Mouse (Mus musculus) midbrain, embryonic 12.5 days (tissue): Measurements from ENCODE around the gene Spo11. TPM values are rescaled to one million over a fixed set of nuclear protein-coding genes. Genes with fewer than 3 reads are reported as not detected.

Source experiments
- ATAC-seq: fragments of 200-750 bp; cut with Nextera tagmentation; 2 replicates; pipeline ENCODE4 v1.8.0; 2017; ENCODE audit warnings: low read depth, moderate TSS enrichment, moderate library complexity; ENCODE audit not compliant: low FRiP score
- H3K27ac ChIP-seq: fragments of 300-500 bp; sonication (generic); replicated peaks from 2 replicates; pipeline ENCODE4 v1.5.1; 2016; ENCODE audit warnings: mild to moderate bottlenecking
- H3K27me3 ChIP-seq: fragments of 300-500 bp; sonication (generic); 2 replicates; pipeline ENCODE4 v1.6.1; 2016; ENCODE audit warnings: mild to moderate bottlenecking
- H3K36me3 ChIP-seq: fragments of 300-500 bp; sonication (generic); 2 replicates; pipeline ENCODE4 v1.6.1; 2016
- H3K4me1 ChIP-seq: fragments of 300-500 bp; sonication (generic); 2 replicates; pipeline ENCODE4 v1.6.1; 2016
- H3K4me2 ChIP-seq: fragments of 300-500 bp; sonication (generic); replicated peaks from 2 replicates; pipeline ENCODE4 v1.6.1; 2016; ENCODE audit warnings: mild to moderate bottlenecking, moderate library complexity
- H3K4me3 ChIP-seq: fragments of 300-500 bp; sonication (generic); 2 replicates; pipeline ENCODE4 v1.5.1; 2016; ENCODE audit warnings: mild to moderate bottlenecking
- H3K9ac ChIP-seq: fragments of 300-500 bp; sonication (generic); replicated peaks from 2 replicates; pipeline ENCODE4 v1.6.1; 2016; ENCODE audit warnings: mild to moderate bottlenecking, moderate library complexity
- H3K9me3 ChIP-seq: fragments of 300-500 bp; sonication (generic); 2 replicates; pipeline ENCODE4 v1.6.1; 2016; ENCODE audit warnings: mild to moderate bottlenecking
- WGBS: fragments of 180-500 bp; shearing (Covaris S2); methylation state at CpG from one replicate; pipeline ENCODE4 v1.1.7; 2016; 5-methylcytosine and 5-hydroxymethylcytosine counted together
- polyA plus RNA-seq: library from polyadenylated mRNA; unstranded; fragments of >200 nt; fragmentation: Nextera tagmentation; extraction: Ambion mirVana; gene quantifications from 2 replicates; pipeline ENCODE4 v1.2.1, GENCODE M21; 2016

Gene Spo11
- polyA plus RNA-seq, 1 experiment from 2014 or later: 0.82 TPM

DNA sequence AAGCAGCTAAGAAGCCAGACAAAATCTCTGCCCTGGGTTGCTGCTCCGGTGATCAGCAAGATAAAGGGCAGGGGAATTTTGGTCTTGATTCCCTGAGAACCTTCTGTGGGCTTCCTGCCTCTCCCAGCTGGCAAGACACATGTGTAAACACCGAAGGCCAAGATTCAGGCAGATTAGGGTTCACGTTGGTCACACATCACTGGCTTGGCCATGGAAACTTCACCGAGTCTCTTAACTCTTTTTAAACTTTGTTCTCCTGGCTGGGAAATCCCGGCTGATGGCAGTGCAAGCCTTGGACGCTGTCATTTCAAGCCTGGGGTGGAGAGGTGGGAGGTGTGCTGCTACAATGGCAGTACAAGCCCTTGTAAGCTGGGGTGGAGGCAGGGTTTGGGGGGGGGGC, 16.3 kb upstream of the Spo11 start:
- Histone ChIP-seq H3K4me3 (no peak overlapping the region), H3K9ac (no peak overlapping the region), H3K4me2 (no peak overlapping the region), H3K27me3 (peaks cover 8% of the 10 kb centered on the region; the same call in 1 of the 2 replicates), H3K9me3 (peaks cover 14% of the 10 kb centered on the region), H3K36me3 (no peaks in the 10 kb centered on the region), H3K27ac (no peak overlapping the region), H3K4me1 (peaks cover 5% of the 10 kb centered on the region)
- WGBS: 38% methylated on average over 6 of the region's 6 CpGs
- ATAC-seq: no peak

DNA sequence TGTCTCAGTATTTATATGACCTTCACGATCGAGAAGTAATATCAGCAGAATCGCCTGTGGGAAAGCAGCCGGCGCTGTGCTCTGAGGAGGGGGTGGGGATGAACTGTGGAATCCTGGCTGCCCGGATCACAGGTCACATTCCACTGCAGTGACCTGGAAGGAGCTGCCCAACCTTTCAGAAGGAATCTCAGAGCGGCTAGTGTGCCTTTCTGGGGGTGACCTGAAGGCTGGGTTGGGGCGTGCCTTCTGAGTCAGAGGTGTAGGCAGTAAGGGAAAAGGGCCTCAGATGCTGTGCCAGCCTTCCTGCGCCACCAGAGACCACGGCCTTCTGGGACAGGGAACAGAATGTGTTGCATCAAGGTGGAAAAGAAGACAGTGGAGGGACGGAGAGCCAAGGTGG, 12.3 kb upstream of the Spo11 start:
- 48% methylated on average over 11 of the region's 11 CpGs for WGBS
- Histone ChIP-seq H3K4me3 (no peak overlapping the region), H3K27ac (no peak overlapping the region), H3K9ac (no peak overlapping the region), H3K36me3 (no peaks in the 10 kb centered on the region), H3K27me3 (0 out of 2 replicates have a peak, but pooled peaks cover 5% of the 10 kb centered on the region), H3K9me3 (no peaks in the 10 kb centered on the region), H3K4me2 (no peak overlapping the region), H3K4me1 (no peaks in the 10 kb centered on the region)
- ATAC-seq: no peak

DNA sequence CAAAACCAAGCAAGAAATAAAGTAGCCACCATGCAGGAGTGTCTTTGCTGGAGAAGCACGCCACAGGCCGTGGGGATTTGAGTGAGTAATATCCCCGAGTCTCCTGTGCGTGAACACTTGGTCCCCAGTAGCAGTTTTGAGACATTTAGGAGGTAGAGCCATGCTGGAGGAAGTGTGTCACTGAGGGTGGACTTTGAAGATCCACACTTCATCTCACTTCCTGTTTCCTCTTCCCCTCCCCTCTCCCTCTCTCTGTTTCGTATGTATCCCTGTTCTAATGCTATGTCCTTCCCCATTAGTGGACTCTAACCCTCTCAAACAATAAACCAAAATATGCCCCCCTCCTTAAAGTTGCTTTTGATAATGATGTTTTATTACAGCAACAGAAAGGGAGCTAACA, 11.0 kb upstream of the Spo11 start:
- Histone ChIP-seq H3K36me3 (no peaks in the 10 kb centered on the region), H3K27me3 (0 out of 2 replicates have a peak, but pooled peaks cover 5% of the 10 kb centered on the region), H3K9ac (no peak overlapping the region), H3K9me3 (no peaks in the 10 kb centered on the region), H3K4me3 (no peak overlapping the region), H3K4me2 (no peak overlapping the region), H3K27ac (no peak overlapping the region), H3K4me1 (no peaks in the 10 kb centered on the region)
- ATAC-seq: no peak
- 87% methylated on average over 5 of the region's 5 CpGs for WGBS

DNA sequence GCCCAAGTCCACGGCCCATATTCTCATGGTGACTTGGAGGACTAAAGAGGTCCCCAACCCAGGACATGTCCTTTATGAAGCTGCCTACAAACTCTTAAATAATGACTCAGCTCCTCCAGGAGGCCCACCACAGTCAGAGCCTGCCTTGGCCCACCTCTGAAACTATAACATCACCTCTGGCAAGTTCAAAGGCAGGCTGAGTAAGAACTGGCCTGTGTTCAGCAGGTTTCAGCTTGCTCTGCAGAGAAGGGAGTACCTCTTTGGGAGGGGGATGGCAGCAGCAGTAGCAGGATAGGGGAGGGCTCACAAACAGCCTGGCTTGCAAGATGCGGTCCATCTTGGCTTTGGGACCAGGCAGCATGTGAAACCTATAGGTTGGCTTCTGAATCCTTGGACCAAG, 5.6 kb upstream of the Spo11 start:
- no peak overlapping the region for H3K4me3 ChIP-seq
- H3K9me3 ChIP-seq: no peaks in the 10 kb centered on the region
- no peak for ATAC-seq
- WGBS: 93% methylated on average over 2 of the region's 2 CpGs
- no peaks in the 10 kb centered on the region; the same call in 1 of the 2 replicates for H3K27me3 ChIP-seq
- no peak overlapping the region for H3K4me2 ChIP-seq
- H3K4me1 ChIP-seq: peaks cover 8% of the 10 kb centered on the region
- no peak overlapping the region for H3K27ac ChIP-seq
- no peak overlapping the region for H3K9ac ChIP-seq
- H3K36me3 ChIP-seq: no peaks in the 10 kb centered on the region

DNA sequence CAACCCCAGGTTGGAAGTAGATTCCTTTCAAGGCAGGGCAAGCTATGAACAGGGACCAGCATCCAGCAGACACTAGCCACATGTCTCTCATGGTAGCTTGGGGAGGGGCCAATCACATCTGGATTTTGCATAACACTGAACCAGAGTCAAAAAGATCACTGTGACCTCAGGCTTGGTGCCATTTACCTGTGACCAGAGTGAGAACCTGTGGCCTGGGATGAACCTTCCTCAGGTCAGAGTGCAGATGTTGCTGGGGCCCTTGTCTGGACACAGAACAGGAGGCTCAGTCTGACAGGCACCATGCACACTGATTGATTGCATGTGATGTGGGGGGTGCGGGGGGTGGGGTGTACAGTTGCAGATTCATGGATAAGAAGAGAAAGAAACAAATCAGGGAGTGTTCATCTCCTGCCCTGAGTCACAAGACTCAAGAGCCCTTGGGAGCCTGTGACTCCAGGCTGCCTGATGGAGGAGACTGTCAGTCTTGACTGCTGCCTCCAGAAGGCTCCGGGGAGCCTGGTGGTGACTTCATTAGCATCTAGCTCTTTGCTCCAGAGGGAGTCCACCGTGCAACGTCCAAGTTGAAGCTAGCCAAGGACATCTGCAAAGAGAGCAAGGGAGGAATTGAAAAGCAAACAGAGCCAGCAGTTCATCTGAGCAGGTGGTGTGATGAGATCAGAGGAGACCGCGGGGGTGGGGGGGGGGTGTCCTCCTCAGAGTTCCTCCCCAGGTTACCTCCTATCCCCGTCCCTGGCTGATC, 3.5 kb upstream of the Spo11 start:
- no peak overlapping the region for H3K9ac ChIP-seq
- no peaks in the 10 kb centered on the region for H3K9me3 ChIP-seq
- H3K27me3 ChIP-seq: no peaks in the 10 kb centered on the region; the same call in 1 of the 2 replicates
- H3K4me2 ChIP-seq: no peak overlapping the region
- H3K27ac ChIP-seq: no peak overlapping the region
- H3K4me3 ChIP-seq: no peak overlapping the region
- ATAC-seq: no peak
- no peaks in the 10 kb centered on the region for H3K36me3 ChIP-seq
- peaks cover 20% of the 10 kb centered on the region for H3K4me1 ChIP-seq
- 29% methylated on average over 7 of the region's 7 CpGs for WGBS

DNA sequence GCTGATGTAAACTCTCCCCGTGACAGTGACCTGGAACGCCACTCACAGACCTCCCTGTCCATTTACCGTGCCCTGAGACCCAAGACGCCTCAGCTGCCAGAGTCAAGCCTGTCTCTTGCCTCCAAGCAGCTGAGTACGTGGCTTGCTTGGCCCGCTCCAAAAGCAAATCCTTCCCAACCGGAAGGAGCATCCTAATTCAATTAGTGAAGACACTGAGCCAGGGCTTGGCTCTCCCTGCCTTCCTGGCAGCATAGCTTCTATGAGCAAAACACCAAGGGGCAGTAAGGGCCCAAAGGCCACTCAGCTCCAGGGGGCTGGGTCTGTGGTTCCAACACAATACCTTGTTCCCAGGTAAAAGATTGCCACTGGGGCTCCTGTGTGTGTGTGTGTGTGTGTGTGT, 2.8 kb upstream of the Spo11 start:
- 29% methylated on average over 7 of the region's 7 CpGs for WGBS
- Histone ChIP-seq H3K9me3 (0 out of 2 replicates have a peak, but pooled peaks cover 2% of the 10 kb centered on the region), H3K36me3 (no peaks in the 10 kb centered on the region), H3K4me2 (no peak overlapping the region), H3K4me1 (peaks cover 20% of the 10 kb centered on the region), H3K27me3 (no peaks in the 10 kb centered on the region; the same call in 1 of the 2 replicates), H3K9ac (no peak overlapping the region), H3K4me3 (no peak overlapping the region), H3K27ac (no peak overlapping the region)
- ATAC-seq: no peak

DNA sequence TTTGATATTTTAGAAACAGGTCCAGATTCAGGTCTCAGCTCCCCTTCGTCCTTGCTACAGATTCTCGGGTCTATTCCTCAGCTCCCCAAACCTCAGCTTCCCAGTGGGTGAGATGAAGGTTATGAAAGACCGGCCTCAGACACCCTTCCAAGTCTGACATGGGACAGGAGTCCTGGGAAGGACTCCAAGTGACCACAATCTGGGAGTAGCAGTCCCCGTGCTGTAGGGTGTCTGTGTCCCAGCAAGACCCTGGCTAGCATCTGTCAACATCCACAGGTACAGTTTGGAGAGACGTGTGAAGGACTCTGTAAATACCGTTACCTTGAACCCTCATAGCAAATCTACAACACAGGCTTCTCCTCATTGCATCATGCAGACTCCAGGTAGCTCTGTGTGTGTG, 2.3 kb upstream of the Spo11 start:
- Histone ChIP-seq H3K27ac (no peak overlapping the region), H3K4me1 (peaks cover 20% of the 10 kb centered on the region), H3K4me2 (no peak overlapping the region), H3K27me3 (no peaks in the 10 kb centered on the region; the same call in 1 of the 2 replicates), H3K9ac (no peak overlapping the region), H3K9me3 (peaks cover 6% of the 10 kb centered on the region; the same call in 1 of the 2 replicates), H3K4me3 (no peak overlapping the region), H3K36me3 (no peaks in the 10 kb centered on the region)
- ATAC-seq: no peak
- WGBS: 82% methylated on average over 6 of the region's 6 CpGs

DNA sequence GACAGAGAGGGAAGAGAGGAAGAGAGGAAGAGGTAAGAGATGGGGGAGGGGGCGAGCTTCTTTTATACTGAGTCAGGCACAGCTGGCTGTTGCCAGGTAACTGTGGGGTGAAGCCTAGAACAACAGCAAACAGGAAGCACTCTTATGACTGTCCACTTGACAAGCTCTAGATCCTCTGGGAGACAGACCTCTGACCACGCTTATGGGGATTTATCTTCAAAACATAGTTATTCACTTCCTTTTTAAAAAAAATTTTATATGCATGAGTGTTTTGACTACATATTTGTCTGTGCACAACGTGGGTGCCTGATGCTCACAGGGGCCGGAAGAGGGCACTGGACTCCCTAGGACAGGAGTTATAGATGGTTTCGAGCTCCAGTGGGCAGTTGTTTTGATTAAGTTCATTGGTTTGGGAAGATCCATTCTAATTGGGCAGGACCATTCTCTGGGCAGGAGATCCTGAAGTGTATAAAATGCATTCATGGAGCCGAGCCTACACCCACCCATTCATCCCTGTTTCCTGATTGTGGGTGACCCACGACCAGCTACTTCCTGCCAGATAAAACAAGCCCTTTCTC, 750 bp upstream of the Spo11 start:
- Histone ChIP-seq H3K9me3 (peaks cover 6% of the 10 kb centered on the region; the same call in 1 of the 2 replicates), H3K4me3 (no peak overlapping the region), H3K36me3 (no peaks in the 10 kb centered on the region), H3K9ac (no peak overlapping the region), H3K4me1 (peaks cover 20% of the 10 kb centered on the region), H3K4me2 (peak overlapping the region; percentile 34; the same call in 1 of the 2 replicates), H3K27ac (no peak overlapping the region; the same call in 1 of the 2 replicates), H3K27me3 (no peaks in the 10 kb centered on the region; the same call in 1 of the 2 replicates)
- no peak for ATAC-seq
- WGBS: 25% methylated on average over 7 of the region's 7 CpGs

DNA sequence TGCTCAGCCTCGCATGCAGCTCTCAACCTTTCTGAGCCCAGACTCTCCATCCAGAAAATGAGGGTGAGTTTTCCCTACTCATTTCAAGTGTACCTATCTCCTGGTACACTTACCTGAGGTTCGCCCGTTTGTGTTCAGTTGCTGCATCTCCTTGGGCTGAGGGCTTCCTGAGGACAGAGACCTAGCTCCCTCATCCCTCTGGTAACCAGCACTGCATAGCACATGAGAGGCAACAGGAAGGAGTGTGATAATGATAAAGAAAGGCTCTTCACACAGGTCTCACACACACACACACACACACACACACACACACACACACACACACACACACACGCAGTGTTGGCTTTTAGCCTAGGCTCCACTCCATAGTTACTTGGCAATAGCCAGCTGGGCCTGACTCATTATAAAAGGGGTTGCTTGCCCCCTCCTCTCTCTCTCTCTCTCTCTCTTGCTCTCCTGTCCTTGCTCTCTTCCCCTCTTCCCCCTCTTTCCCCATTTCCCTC, 682 bp downstream of the Spo11 start:
- H3K4me2 ChIP-seq: no peak overlapping the region
- H3K36me3 ChIP-seq: no peaks in the 10 kb centered on the region
- no peak for ATAC-seq
- 61% methylated on average over 4 of the region's 4 CpGs for WGBS
- H3K4me1 ChIP-seq: peaks cover 20% of the 10 kb centered on the region
- H3K4me3 ChIP-seq: no peak overlapping the region
- H3K27me3 ChIP-seq: no peaks in the 10 kb centered on the region; the same call in 1 of the 2 replicates
- H3K27ac ChIP-seq: no peak overlapping the region
- peaks cover 6% of the 10 kb centered on the region; the same call in 1 of the 2 replicates for H3K9me3 ChIP-seq
- no peak overlapping the region for H3K9ac ChIP-seq

DNA sequence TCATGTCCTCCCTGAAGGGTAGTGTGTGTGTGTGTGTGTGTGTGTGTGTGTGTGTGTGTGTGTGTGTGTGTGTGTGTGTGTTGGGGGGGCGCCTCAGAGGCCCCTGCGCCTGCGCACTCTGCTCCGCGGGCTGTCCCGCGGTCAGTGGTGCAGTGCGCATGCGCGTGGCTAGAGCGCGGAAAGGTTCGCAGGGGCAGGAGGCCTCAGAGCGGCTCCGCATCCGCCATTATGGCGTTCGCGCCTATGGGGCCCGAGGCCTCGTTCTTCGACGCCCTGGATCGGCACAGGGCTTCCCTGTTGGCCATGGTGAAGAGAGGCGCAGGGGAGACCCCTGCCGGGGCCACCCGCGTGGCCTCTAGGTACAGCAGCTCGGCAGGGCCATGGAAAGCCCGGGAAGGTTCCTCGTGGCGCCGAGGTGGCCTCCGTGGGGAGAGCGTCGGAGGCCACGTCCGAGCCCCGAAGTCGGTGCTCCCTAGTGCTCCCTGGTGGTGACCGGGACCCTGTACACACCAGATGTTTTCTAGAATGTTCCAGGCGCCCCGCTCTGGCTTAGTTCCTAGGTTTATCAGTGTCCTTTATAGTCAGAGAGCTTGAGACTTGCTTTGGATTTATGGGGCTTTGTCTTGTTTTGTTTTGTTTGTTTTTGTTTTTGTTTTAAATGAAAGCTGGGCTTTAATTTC, 2.3 kb downstream of the Spo11 start:
- no peak for ATAC-seq
- 90% methylated on average over 43 of the region's 43 CpGs for WGBS
- Histone ChIP-seq H3K36me3 (no peaks in the 10 kb centered on the region), H3K4me2 (no peak overlapping the region), H3K27ac (no peak overlapping the region), H3K9me3 (peaks cover 6% of the 10 kb centered on the region; the same call in 1 of the 2 replicates), H3K4me3 (no peak overlapping the region), H3K9ac (no peak overlapping the region), H3K27me3 (no peaks in the 10 kb centered on the region; the same call in 1 of the 2 replicates), H3K4me1 (peaks cover 20% of the 10 kb centered on the region)

DNA sequence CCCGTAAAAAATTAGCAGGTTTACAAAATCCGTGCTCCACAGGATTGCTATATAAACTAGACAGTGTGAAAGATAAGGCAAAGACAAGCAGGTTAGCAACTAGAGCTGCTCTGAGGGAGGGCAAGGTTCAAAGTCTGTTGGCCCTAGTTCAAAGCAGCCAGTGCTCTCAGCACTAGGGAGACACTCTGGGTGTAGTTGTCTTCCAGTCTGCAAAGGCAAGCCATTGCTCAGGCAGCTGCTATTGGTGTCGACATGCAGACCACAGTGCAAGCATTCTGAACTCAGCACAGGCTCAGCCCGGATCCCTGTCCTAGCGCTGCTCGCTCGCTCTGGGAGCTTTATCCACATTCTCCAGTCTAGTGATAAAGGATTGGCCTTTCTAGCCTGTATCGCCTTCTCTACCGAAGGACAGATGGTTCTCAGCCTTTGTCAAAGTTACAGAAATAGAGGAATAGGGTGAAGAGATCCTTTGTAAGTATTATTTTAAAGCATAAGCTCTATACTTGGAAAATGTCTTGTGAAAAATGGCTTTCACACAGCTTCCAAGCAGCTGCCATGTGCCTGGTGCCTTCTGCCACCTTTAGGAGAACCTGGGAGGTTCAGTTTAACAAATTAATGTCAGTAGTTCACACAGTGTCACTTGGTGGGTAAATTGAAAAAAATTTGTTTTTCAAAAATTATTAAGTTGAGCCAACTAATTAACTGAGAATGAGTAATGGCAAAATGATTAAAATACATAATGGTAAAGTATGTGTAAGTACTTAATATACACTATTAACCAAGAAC, 5.5 kb downstream of the Spo11 start:
- H3K27ac ChIP-seq: no peak overlapping the region
- 0 out of 2 replicates have a peak, but pooled peaks cover 5% of the 10 kb centered on the region for H3K27me3 ChIP-seq
- ATAC-seq: no peak
- H3K4me3 ChIP-seq: no peak overlapping the region
- H3K36me3 ChIP-seq: no peaks in the 10 kb centered on the region
- WGBS: 78% methylated on average over 9 of the region's 9 CpGs
- peaks cover 6% of the 10 kb centered on the region; the same call in 1 of the 2 replicates for H3K9me3 ChIP-seq
- H3K4me1 ChIP-seq: peaks cover 1% of the 10 kb centered on the region; the same call in 1 of the 2 replicates
- H3K4me2 ChIP-seq: no peak overlapping the region
- no peak overlapping the region for H3K9ac ChIP-seq
